Mouse (Mus musculus) liver, embryonic 14.5 days (tissue): ENCODE measurements around the gene Rer1. TPM values are rescaled to one million over a fixed set of nuclear protein-coding genes. Genes with fewer than 3 reads are reported as not detected.

Source experiments
- ATAC-seq: fragments of 200-750 bp; cut with Nextera tagmentation; 2 replicates; pipeline ENCODE4 v1.8.0; 2017; ENCODE audit warnings: moderate number of reproducible peaks, mild to moderate bottlenecking, moderate library complexity; ENCODE audit not compliant: insufficient read depth
- DNase-seq, 3 experiments: peaks; one replicate each; pipeline ENCODE4 v3.0.0-alpha.2; 2012 to 2013; ENCODE audit warnings: low read depth in 3 of 3, low spot score in 3 of 3
- H3K27ac ChIP-seq: fragments of 300-500 bp; sonication (generic); 2 replicates; pipeline ENCODE4 v1.5.1; 2014; ENCODE audit warnings: moderate library complexity, mild to moderate bottlenecking, control low read depth, inconsistent platforms
- H3K27me3 ChIP-seq: fragments of 300-500 bp; sonication (generic); 2 replicates; pipeline ENCODE4 v1.6.1; 2014; ENCODE audit warnings: mild to moderate bottlenecking, low read length, moderate library complexity; ENCODE audit not compliant: control insufficient read depth, insufficient read depth
- H3K36me3 ChIP-seq: fragments of 300-500 bp; sonication (generic); replicated peaks from 2 replicates; pipeline ENCODE4 v1.6.1; 2014; ENCODE audit warnings: low read depth; ENCODE audit not compliant: control insufficient read depth, insufficient read depth
- H3K4me1 ChIP-seq, 2 experiments: fragments of 200-500 bp in 1 of 2; fragments of 300-500 bp in 1 of 2; sonication (generic) in 1 of 2; replicated peaks; 2 replicates each; pipeline ENCODE4 v1.6.1; 2012 to 2014; ENCODE audit warnings: antibody characterized with exemption in 1 of 2, inconsistent platforms in 1 of 2, low read length in 1 of 2; ENCODE audit not compliant: control insufficient read depth in 2 of 2, insufficient read depth in 2 of 2
- H3K4me2 ChIP-seq: fragments of 300-500 bp; sonication (generic); 2 replicates; pipeline ENCODE4 v1.6.1; 2014; ENCODE audit warnings: low read depth, mild to moderate bottlenecking, control low read depth, moderate library complexity
- H3K4me3 ChIP-seq, 2 experiments: fragments of 200-500 bp in 1 of 2; fragments of 300-500 bp in 1 of 2; sonication (generic) in 1 of 2; 2 replicates each; pipeline ENCODE4 v1.5.1; 2012 to 2014; ENCODE audit warnings: low read depth in 2 of 2, low read length in 2 of 2, mild to moderate bottlenecking in 2 of 2, control low read depth in 1 of 2, inconsistent platforms in 1 of 2, moderate library complexity in 1 of 2; ENCODE audit not compliant: insufficient read depth in 1 of 2
- H3K9ac ChIP-seq: fragments of 300-500 bp; sonication (generic); replicated peaks from 2 replicates; pipeline ENCODE4 v1.6.1; 2014; ENCODE audit warnings: mild to moderate bottlenecking, control low read depth, moderate library complexity
- H3K9me3 ChIP-seq: fragments of 300-500 bp; sonication (generic); 2 replicates; pipeline ENCODE4 v1.6.1; 2016; ENCODE audit warnings: low read length, mixed read lengths; ENCODE audit not compliant: control insufficient read depth
- CTCF ChIP-seq: IDR thresholded peaks from 2 replicates; pipeline ENCODE4 v1.5.1; 2016; ENCODE audit warnings: antibody characterized with exemption, low read depth, control low read depth
- EP300 ChIP-seq: IDR thresholded peaks from 2 replicates; pipeline ENCODE4 v1.6.1; 2016; ENCODE audit warnings: antibody characterized with exemption, low read depth
- WGBS: fragments of 180-500 bp; shearing (Covaris S2); extraction: QIAGEN DNeasy Blood & Tissue Kit; methylation state at CpG from one replicate; pipeline ENCODE4 v1.1.7; 2014; ENCODE audit not compliant: insufficient replicate concordance; 5-methylcytosine and 5-hydroxymethylcytosine counted together
- polyA plus RNA-seq, 2 experiments: library from polyadenylated mRNA; depleted of rRNA in 1 of 2; stranded (reverse) in 1 of 2; unstranded in 1 of 2; fragments of >200 nt; fragmentation: Nextera tagmentation in 1 of 2; extraction: Ambion mirVana in 1 of 2; gene quantifications; 2 replicates each; pipeline versions ENCODE4 v1.2.1 to v1.2.3; 2012 to 2014

Rer1 gene
- polyA plus RNA-seq, 2 experiments = 50.8 to 97.7 TPM

- ATAC-seq (no peak), DNase-seq (no peak)
- Histone ChIP-seq H3K27ac (no peak overlapping the region), H3K4me1 (peaks cover 0 to 1% of the 10 kb centered on the region in 2 experiments; a peak in 1 of 4 replicates), H3K9ac (no peak overlapping the region), H3K9me3 (no peaks in the 10 kb centered on the region), H3K27me3 (no peaks in the 10 kb centered on the region), H3K4me3 (no peak overlapping the region), H3K4me2 (no peak overlapping the region), H3K36me3 (no peaks in the 10 kb centered on the region)
- TF ChIP-seq CTCF (no peak), EP300 (no peak)
- 57% methylated on average over 7 of the region's 7 CpGs for WGBS
These were observed 44.4 kb upstream of the Rer1 start for GRCm38 (mm10) chr4:155130616-155131015.

DNA sequence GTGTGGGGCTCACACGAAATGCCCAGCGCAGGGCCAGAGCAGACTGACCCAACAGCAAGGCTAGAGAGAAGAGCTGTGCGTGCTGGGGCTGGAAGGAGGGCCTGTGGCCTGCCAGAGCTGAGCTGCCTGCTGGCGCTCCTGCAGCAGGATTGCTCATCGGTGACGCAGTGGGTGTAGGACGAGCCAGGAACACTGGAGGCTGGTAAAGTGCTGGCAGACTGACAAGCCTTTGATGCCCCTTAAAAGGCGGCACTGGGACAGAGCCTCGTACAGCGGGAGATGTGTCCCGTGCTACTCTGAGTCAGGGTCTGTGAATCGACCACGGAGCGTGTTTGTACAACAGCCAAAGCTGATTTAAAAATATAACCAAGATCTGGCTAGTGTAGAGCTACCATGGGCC lies 43.8 kb upstream of the Rer1 start:
- no peak overlapping the region for H3K9ac ChIP-seq
- TF ChIP-seq EP300 (no peak), CTCF (no peak)
- 75% methylated on average over 14 of the region's 14 CpGs for WGBS
- no peak overlapping the region for H3K4me2 ChIP-seq
- H3K27ac ChIP-seq = no peak overlapping the region
- H3K4me1 ChIP-seq = peaks cover 3 to 7% of the 10 kb centered on the region in 2 experiments
- no peak overlapping the region for H3K4me3 ChIP-seq
- no peaks in the 10 kb centered on the region for H3K27me3 ChIP-seq
- H3K36me3 ChIP-seq = no peaks in the 10 kb centered on the region
- H3K9me3 ChIP-seq = no peaks in the 10 kb centered on the region
- DNase-seq = no peak
- ATAC-seq = no peak

DNA sequence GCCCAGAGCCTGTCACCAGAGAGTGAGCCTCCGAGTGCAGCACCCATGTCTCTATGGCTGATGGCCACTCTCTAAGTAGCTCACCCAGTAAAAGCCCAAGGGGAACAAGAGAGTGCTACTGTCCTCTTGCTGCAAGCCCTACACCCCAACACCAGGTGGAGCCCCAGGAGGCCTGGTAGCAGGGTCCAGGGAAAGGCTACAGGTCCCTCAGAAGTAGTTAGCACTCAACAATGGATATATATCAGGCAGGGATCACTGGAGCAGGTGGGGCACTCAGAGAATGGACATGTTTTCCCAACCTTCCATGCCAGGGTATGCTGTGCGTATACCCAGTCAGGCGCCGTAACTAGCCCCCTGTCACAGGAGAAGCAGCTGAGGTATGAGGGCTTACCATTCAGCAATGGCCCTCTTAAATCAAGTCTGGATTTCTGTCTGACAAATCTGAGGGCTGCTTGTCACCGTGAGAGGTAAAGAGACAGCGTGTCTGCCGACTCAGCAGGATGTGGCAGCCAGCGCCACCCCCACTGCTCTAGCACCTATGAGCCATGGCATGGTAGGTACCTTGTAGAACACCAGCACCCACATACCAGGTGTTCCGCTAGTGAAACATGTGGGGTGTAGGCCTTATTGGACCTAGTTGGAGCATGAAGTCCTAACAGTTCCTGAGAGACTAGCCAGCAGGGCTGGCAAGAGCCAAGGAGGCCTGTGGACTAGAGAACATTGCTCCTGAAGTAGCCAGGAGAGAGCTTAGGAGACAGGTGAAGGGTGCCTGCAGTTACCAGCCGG lies 43.1 kb upstream of the Rer1 start:
- no peak overlapping the region for H3K9ac ChIP-seq
- no peaks in the 10 kb centered on the region for H3K27me3 ChIP-seq
- H3K27ac ChIP-seq = no peak overlapping the region
- ATAC-seq (no peak), DNase-seq (no peak)
- no peak for TF ChIP-seq EP300
- TF ChIP-seq CTCF = peak; percentile 65
- H3K9me3 ChIP-seq = no peaks in the 10 kb centered on the region
- 71% methylated on average over 10 of the region's 10 CpGs for WGBS
- H3K4me1 ChIP-seq = peaks cover 8 to 11% of the 10 kb centered on the region in 2 experiments
- no peak overlapping the region for H3K4me2 ChIP-seq
- H3K4me3 ChIP-seq = no peak overlapping the region
- no peaks in the 10 kb centered on the region for H3K36me3 ChIP-seq

DNA sequence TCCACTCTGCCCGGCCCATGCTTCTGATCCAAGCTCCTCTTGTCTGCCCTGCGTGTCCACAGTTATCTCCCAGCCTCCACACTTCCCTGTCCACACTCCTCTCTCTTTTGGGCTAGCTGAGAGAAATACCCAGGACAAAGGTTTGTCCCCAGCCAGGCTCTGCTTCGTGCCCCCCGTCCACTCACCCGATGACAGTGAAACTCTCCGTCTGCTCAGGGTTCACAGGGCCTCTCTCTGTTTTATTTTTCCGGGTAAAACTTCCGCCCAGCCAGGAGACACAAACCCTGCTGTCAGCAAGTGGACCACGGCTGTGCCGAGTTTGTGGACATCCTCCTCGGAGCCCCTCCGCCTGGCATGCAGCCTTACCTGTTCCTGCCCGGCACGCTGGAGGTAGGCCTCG lies 42.2 kb upstream of the Rer1 start:
- Histone ChIP-seq H3K27ac (no peak overlapping the region), H3K4me2 (no peak overlapping the region), H3K9me3 (no peaks in the 10 kb centered on the region), H3K9ac (no peak overlapping the region), H3K36me3 (no peaks in the 10 kb centered on the region), H3K4me3 (no peak overlapping the region), H3K4me1 (peaks cover 8 to 11% of the 10 kb centered on the region in 2 experiments), H3K27me3 (no peaks in the 10 kb centered on the region)
- WGBS = 71% methylated on average over 15 of the region's 15 CpGs
- TF ChIP-seq CTCF (no peak), EP300 (no peak)
- no peak for ATAC-seq
- DNase-seq = no peak

DNA sequence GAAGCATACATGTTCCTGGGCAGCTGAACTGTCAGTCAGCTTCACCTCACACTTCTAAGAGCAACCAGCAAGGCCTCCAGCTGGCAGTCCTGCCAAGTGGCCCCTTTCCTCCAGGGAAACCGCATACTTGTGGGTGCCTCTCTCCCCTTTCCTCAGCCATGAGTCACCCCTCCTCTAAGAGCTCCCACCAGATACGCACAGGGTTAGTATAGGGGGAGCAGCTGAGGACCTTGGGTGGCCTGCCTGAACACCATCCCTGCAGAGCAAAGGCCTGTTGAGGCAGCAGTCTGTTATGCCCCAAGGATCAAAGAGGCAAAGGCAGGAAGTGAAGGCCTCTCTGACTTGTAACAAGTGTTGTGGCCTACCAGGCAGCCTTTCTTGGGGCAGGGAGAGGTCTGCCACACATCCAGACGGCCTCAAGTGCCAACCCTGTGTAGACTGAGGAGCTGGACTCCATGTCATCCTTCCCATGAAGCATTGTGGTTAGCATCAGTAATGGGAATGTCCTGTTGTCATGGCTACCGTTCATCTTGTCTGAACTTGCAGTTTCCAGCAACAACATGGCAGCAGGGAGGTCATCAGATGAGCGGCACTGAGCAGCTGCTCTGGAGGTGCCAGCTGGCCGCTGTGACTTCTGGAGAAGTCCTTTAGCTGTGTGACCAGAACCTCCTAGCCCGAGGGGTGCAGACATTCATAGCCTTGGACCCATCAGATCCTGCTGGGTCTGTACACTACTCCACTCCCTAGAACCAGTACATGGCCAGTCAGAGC lies 40.6 kb upstream of the Rer1 start:
- no peak for DNase-seq
- Histone ChIP-seq H3K36me3 (no peaks in the 10 kb centered on the region), H3K27ac (no peak overlapping the region), H3K4me3 (no peak overlapping the region), H3K9me3 (no peaks in the 10 kb centered on the region), H3K4me1 (peaks cover 8 to 11% of the 10 kb centered on the region in 2 experiments), H3K4me2 (no peak overlapping the region), H3K9ac (no peak overlapping the region), H3K27me3 (no peaks in the 10 kb centered on the region)
- WGBS = 62% methylated on average over 7 of the region's 7 CpGs
- TF ChIP-seq CTCF (no peak), EP300 (no peak)
- ATAC-seq = no peak
